Mouse (Mus musculus) limb, embryonic 12.5 days (tissue): Measurements from ENCODE around the gene Prkar2a. TPM values are rescaled to one million over a fixed set of nuclear protein-coding genes. Genes with fewer than 3 reads are reported as not detected.

ENCODE experiments used
- ATAC-seq: fragments of 200-750 bp; cut with Nextera tagmentation; 2 replicates; pipeline ENCODE4 v1.8.0; 2017; ENCODE audit warnings: low read depth, moderate TSS enrichment; ENCODE audit not compliant: insufficient number of reproducible peaks, insufficient read depth, low FRiP score, low TSS enrichment
- H3K27ac ChIP-seq: fragments of 300-500 bp; sonication (generic); 2 replicates; pipeline ENCODE4 v1.5.1; 2016; ENCODE audit warnings: mild to moderate bottlenecking, moderate library complexity
- H3K27me3 ChIP-seq: fragments of 300-500 bp; sonication (generic); 2 replicates; pipeline ENCODE4 v1.6.1; 2016; ENCODE audit warnings: mild to moderate bottlenecking, moderate library complexity
- H3K36me3 ChIP-seq: fragments of 300-500 bp; sonication (generic); 2 replicates; pipeline ENCODE4 v1.6.1; 2016; ENCODE audit warnings: mild to moderate bottlenecking, moderate library complexity
- H3K4me1 ChIP-seq: fragments of 300-500 bp; sonication (generic); replicated peaks from 2 replicates; pipeline ENCODE4 v1.6.1; 2016
- H3K4me2 ChIP-seq: fragments of 300-500 bp; sonication (generic); 2 replicates; pipeline ENCODE4 v1.6.1; 2016; ENCODE audit warnings: mild to moderate bottlenecking, moderate library complexity
- H3K4me3 ChIP-seq: fragments of 300-500 bp; sonication (generic); replicated peaks from 2 replicates; pipeline ENCODE4 v1.5.1; 2016; ENCODE audit warnings: mild to moderate bottlenecking
- H3K9ac ChIP-seq: fragments of 300-500 bp; sonication (generic); replicated peaks from 2 replicates; pipeline ENCODE4 v1.6.1; 2016; ENCODE audit warnings: mild to moderate bottlenecking, moderate library complexity
- H3K9me3 ChIP-seq: fragments of 300-500 bp; sonication (generic); 2 replicates; pipeline ENCODE4 v1.6.1; 2016; ENCODE audit warnings: mild to moderate bottlenecking, moderate library complexity
- WGBS: fragments of 180-500 bp; shearing (Covaris S2); methylation state at CpG from one replicate; pipeline ENCODE4 v1.1.7; 2016; 5-methylcytosine and 5-hydroxymethylcytosine counted together
- polyA plus RNA-seq: library from polyadenylated mRNA; unstranded; fragments of >200 nt; fragmentation: Nextera tagmentation; extraction: Ambion mirVana; gene quantifications from 2 replicates; pipeline ENCODE4 v1.2.1, GENCODE M21; 2016

Gene Prkar2a
- polyA plus RNA-seq, 1 experiment from 2014 or later = 35.5 TPM

GRCm38 (mm10) chr9:108732462-108732861 lies 43.3 kb downstream of the Prkar2a start:
- no peaks in the 10 kb centered on the region for H3K4me1 ChIP-seq
- H3K27me3 ChIP-seq = no peaks in the 10 kb centered on the region
- H3K9ac ChIP-seq = no peak overlapping the region
- no peaks in the 10 kb centered on the region for H3K9me3 ChIP-seq
- H3K4me3 ChIP-seq = no peak overlapping the region
- H3K4me2 ChIP-seq = no peak overlapping the region
- H3K36me3 ChIP-seq = peaks cover 48% of the 10 kb centered on the region
- H3K27ac ChIP-seq = no peak overlapping the region
- ATAC-seq = no peak

- Histone ChIP-seq H3K27me3 (no peaks in the 10 kb centered on the region), H3K4me2 (no peak overlapping the region), H3K27ac (no peak overlapping the region), H3K9me3 (no peaks in the 10 kb centered on the region), H3K36me3 (peaks cover 39% of the 10 kb centered on the region), H3K4me1 (no peaks in the 10 kb centered on the region), H3K9ac (no peak overlapping the region), H3K4me3 (no peak overlapping the region)
- ATAC-seq = no peak
Measured at GRCm38 (mm10) chr9:108734626-108735025, 45.5 kb downstream of the Prkar2a start.

- Histone ChIP-seq H3K36me3 (peaks cover 53% of the 10 kb centered on the region), H3K4me3 (no peak overlapping the region), H3K4me1 (no peaks in the 10 kb centered on the region), H3K4me2 (no peak overlapping the region), H3K27me3 (no peaks in the 10 kb centered on the region), H3K27ac (no peak overlapping the region), H3K9me3 (no peaks in the 10 kb centered on the region), H3K9ac (no peak overlapping the region)
- 32% methylated on average over 3 of the region's 3 CpGs for WGBS
- ATAC-seq = no peak
Measured at GRCm38 (mm10) chr9:108739239-108739638, 50.1 kb downstream of the Prkar2a start.

- H3K27me3 ChIP-seq = no peaks in the 10 kb centered on the region
- peaks cover 51% of the 10 kb centered on the region for H3K36me3 ChIP-seq
- 78% methylated on average over 1 of the region's 1 CpGs for WGBS
Measured at GRCm38 (mm10) chr9:108740062-108740461, 50.9 kb downstream of the Prkar2a start.

DNA sequence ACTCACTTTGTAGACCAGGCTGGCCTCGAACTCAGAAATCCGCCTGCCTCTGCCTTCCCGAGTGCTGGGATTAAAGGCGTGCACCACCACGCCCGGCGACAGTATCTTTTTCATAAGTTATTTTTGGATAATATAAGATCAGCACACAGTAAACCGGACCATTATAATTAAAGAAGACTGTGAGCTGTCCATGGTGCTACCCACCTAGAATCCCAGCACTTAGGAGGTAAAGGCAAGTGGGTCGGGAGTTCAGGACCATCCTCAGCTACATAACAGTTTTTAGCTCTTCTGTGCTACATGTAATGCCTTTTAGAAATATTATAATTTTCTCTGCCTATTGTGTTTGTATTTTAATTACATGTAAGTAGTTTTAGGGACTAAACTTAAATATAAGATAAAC lies 52.9 kb downstream of the Prkar2a start:
- peaks cover 54% of the 10 kb centered on the region for H3K36me3 ChIP-seq
- 96% methylated on average over 9 of the region's 9 CpGs for WGBS

More at GRCm38 (mm10) chr9:108740062-108740461, 50.9 kb downstream of the Prkar2a start:
- Histone ChIP-seq H3K9me3 (no peaks in the 10 kb centered on the region), H3K4me2 (no peak overlapping the region), H3K4me1 (no peaks in the 10 kb centered on the region), H3K4me3 (no peak overlapping the region), H3K9ac (no peak overlapping the region), H3K27ac (no peak overlapping the region)
- ATAC-seq = no peak

GRCm38 (mm10) chr9:108746876-108747499 lies 57.9 kb downstream of the Prkar2a start:
- Histone ChIP-seq H3K4me3 (no peak overlapping the region), H3K27ac (no peak overlapping the region), H3K4me1 (no peaks in the 10 kb centered on the region), H3K9me3 (no peaks in the 10 kb centered on the region), H3K27me3 (no peaks in the 10 kb centered on the region), H3K36me3 (peaks cover 64% of the 10 kb centered on the region), H3K9ac (no peak overlapping the region), H3K4me2 (no peak overlapping the region)
- ATAC-seq = no peak
- 86% methylated on average over 14 of the region's 14 CpGs for WGBS

More for the DNA sequence above, 52.9 kb downstream of the Prkar2a start:
- Histone ChIP-seq H3K9me3 (no peaks in the 10 kb centered on the region), H3K9ac (no peak overlapping the region), H3K4me1 (no peaks in the 10 kb centered on the region), H3K27ac (no peak overlapping the region), H3K4me3 (no peak overlapping the region), H3K27me3 (no peaks in the 10 kb centered on the region), H3K4me2 (no peak overlapping the region)
- no peak for ATAC-seq

- Histone ChIP-seq H3K27ac (no peak overlapping the region), H3K9me3 (no peaks in the 10 kb centered on the region), H3K36me3 (peaks cover 56% of the 10 kb centered on the region), H3K4me3 (no peak overlapping the region), H3K4me2 (no peak overlapping the region), H3K4me1 (no peaks in the 10 kb centered on the region), H3K27me3 (no peaks in the 10 kb centered on the region), H3K9ac (no peak overlapping the region)
- WGBS = 80% methylated on average over 3 of the region's 3 CpGs
- ATAC-seq = no peak
Measured at GRCm38 (mm10) chr9:108747694-108748093, 58.6 kb downstream of the Prkar2a start.

- H3K9ac ChIP-seq = no peak overlapping the region
Measured at GRCm38 (mm10) chr9:108748600-108749183, 59.6 kb downstream of the Prkar2a start.

GRCm38 (mm10) chr9:108750616-108751015 lies 61.5 kb downstream of the Prkar2a start:
- no peaks in the 10 kb centered on the region for H3K27me3 ChIP-seq
- H3K4me2 ChIP-seq = no peak overlapping the region
- no peak overlapping the region for H3K27ac ChIP-seq
- no peak overlapping the region for H3K4me3 ChIP-seq
- 89% methylated on average over 11 of the region's 11 CpGs for WGBS
- H3K4me1 ChIP-seq = no peaks in the 10 kb centered on the region
- no peaks in the 10 kb centered on the region for H3K9me3 ChIP-seq
- H3K9ac ChIP-seq = no peak overlapping the region
- H3K36me3 ChIP-seq = peaks cover 36% of the 10 kb centered on the region
- no peak for ATAC-seq

More at GRCm38 (mm10) chr9:108748600-108749183, 59.6 kb downstream of the Prkar2a start:
- Histone ChIP-seq H3K27ac (no peak overlapping the region), H3K9me3 (no peaks in the 10 kb centered on the region), H3K4me1 (no peaks in the 10 kb centered on the region), H3K4me2 (no peak overlapping the region), H3K4me3 (no peak overlapping the region), H3K36me3 (peaks cover 48% of the 10 kb centered on the region), H3K27me3 (no peaks in the 10 kb centered on the region)
- WGBS = 87% methylated on average over 11 of the region's 11 CpGs
- no peak for ATAC-seq

- no peak overlapping the region for H3K4me3 ChIP-seq
- peaks cover 18% of the 10 kb centered on the region for H3K36me3 ChIP-seq
- no peak for ATAC-seq
- WGBS = 89% methylated on average over 11 of the region's 11 CpGs
- no peaks in the 10 kb centered on the region for H3K9me3 ChIP-seq
- H3K27ac ChIP-seq = no peak overlapping the region
- no peaks in the 10 kb centered on the region for H3K27me3 ChIP-seq
- no peak overlapping the region for H3K4me2 ChIP-seq
- H3K4me1 ChIP-seq = no peaks in the 10 kb centered on the region
- no peak overlapping the region for H3K9ac ChIP-seq
Measured at GRCm38 (mm10) chr9:108752142-108752920, 63.2 kb downstream of the Prkar2a start.

GRCm38 (mm10) chr9:108753326-108753725 lies 64.2 kb downstream of the Prkar2a start:
- no peaks in the 10 kb centered on the region for H3K4me1 ChIP-seq
- no peak overlapping the region for H3K4me2 ChIP-seq
- WGBS = 75% methylated on average over 9 of the region's 9 CpGs
- H3K9ac ChIP-seq = no peak overlapping the region
- ATAC-seq = no peak
- H3K4me3 ChIP-seq = no peak overlapping the region
- no peak overlapping the region for H3K27ac ChIP-seq
- peaks cover 9% of the 10 kb centered on the region; the same call in 1 of the 2 replicates for H3K36me3 ChIP-seq
- H3K9me3 ChIP-seq = no peaks in the 10 kb centered on the region
- no peaks in the 10 kb centered on the region for H3K27me3 ChIP-seq
